Mouse (Mus musculus): ENCODE measurements around the gene Olfr490.

Gene Olfr490

DNA sequence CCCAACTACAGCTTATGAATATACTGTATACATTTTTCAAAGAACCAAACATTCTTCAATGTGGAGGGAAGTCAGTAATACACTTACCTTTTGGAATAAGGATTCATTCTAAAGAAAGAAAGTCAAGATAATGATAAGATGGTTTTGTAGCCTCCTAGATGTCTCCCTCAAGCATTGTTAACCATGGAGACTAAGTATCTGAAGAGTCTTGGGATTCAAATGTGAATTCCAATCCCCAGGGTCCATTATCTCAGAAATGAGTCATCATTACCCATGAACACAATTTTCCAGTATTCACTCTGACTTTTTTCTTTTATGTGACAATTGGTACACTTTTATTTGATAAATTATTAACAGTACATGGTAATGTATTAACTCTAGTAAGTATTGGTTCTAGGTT is at the start of gene Olfr490:
Olfr490 (minus strand) TSS at position 101 of the 400 bp plus-strand sequence.
- DNase-seq (ENCODE audit: low spot score in 2 of 2), result no peak

DNA sequence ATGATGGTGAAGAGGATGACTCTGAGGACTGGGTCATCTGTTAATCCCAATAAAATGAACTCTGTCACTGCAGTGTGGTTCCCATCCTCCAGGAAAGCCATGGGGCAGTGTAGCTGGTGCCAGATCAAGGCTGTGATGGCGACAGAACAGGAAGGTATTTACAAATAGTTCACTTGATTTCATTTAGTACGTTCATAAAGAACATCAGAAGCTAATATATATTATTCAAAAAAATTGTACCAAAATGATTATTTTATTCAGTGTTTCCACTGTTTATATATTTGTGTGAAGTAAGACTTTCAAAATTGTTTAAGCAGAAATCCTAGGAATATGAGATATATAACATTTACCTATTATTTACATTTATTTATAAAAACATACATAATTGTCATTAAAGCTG is 34.8 kb upstream of the Olfr490 start, which contains the start of gene Olfr492:
Olfr492 (minus strand) TSS at position 101 of the 400 bp plus-strand sequence.
- DNase-seq (ENCODE audit: low spot score in 2 of 2), result no peak

GRCm38 (mm10) chr7:108313151-108313550 is 24.4 kb upstream of the Olfr490 start, which contains the start of gene Olfr491:
TSS of gene Olfr491 (plus strand) at chr7:108313451.
- no peak for DNase-seq (ENCODE audit: low spot score in 2 of 2)

GRCm38 (mm10) chr7:108258247-108258646 is 30.5 kb downstream of the Olfr490 start, which contains the start of gene Olfr488:
TSS of gene Olfr488 (minus strand) at chr7:108258347.
- no peak for DNase-seq (ENCODE audit: low spot score in 2 of 2)

All from urinary bladder, postnatal 4 days (tissue).